Mouse (Mus musculus) forebrain, postnatal 0 days (tissue): ENCODE data around the gene Trim3. TPM values are rescaled to one million over a fixed set of nuclear protein-coding genes. Genes with fewer than 3 reads are reported as not detected.

Experiments used
- ATAC-seq: fragments of 200-750 bp; cut with Nextera tagmentation; 2 replicates; pipeline ENCODE4 v1.8.0; 2017; ENCODE audit warnings: mild to moderate bottlenecking, moderate library complexity
- DNase-seq: peaks from one replicate; pipeline ENCODE4 v3.0.0-alpha.2; 2015
- H3K27ac ChIP-seq: fragments of 300-500 bp; sonication (generic); 2 replicates; pipeline ENCODE4 v1.5.1; 2014; ENCODE audit warnings: low read depth, mild to moderate bottlenecking, antibody characterized with exemption, low read length, moderate library complexity, mixed read lengths
- H3K27me3 ChIP-seq: fragments of 300-500 bp; sonication (generic); 2 replicates; pipeline ENCODE4 v1.6.1; 2014; ENCODE audit warnings: mild to moderate bottlenecking, low read length, mixed read lengths; ENCODE audit not compliant: insufficient read depth
- H3K36me3 ChIP-seq: fragments of 300-500 bp; sonication (generic); 2 replicates; pipeline ENCODE4 v1.6.1; 2014; ENCODE audit warnings: mild to moderate bottlenecking, moderate library complexity; ENCODE audit not compliant: insufficient read depth
- H3K4me1 ChIP-seq: fragments of 300-500 bp; sonication (generic); 2 replicates; pipeline ENCODE4 v1.6.1; 2014; ENCODE audit warnings: antibody characterized with exemption; ENCODE audit not compliant: insufficient read depth
- H3K4me2 ChIP-seq: fragments of 300-500 bp; sonication (generic); 2 replicates; pipeline ENCODE4 v1.6.1; 2014; ENCODE audit warnings: low read depth, mild to moderate bottlenecking, moderate library complexity
- H3K4me3 ChIP-seq: fragments of 300-500 bp; sonication (generic); 2 replicates; pipeline ENCODE4 v1.5.1; 2014; ENCODE audit warnings: low read depth, low read length, mixed read lengths
- H3K9ac ChIP-seq: fragments of 300-500 bp; sonication (generic); 2 replicates; pipeline ENCODE4 v1.6.1; 2014; ENCODE audit warnings: mild to moderate bottlenecking
- H3K9me3 ChIP-seq: fragments of 300-500 bp; sonication (generic); 2 replicates; pipeline ENCODE4 v1.6.1; 2016; ENCODE audit warnings: low read length
- CTCF ChIP-seq: sonication (generic); IDR thresholded peaks from 2 replicates; pipeline ENCODE4 v1.5.1; 2016; ENCODE audit warnings: antibody characterized with exemption, control low read depth, low read depth
- WGBS: fragments of 180-500 bp; shearing (Covaris S2); extraction: QIAGEN DNeasy Blood & Tissue Kit; methylation state at CpG from one replicate; pipeline ENCODE4 v1.1.7; 2014; 5-methylcytosine and 5-hydroxymethylcytosine counted together
- polyA plus RNA-seq: library from polyadenylated mRNA; unstranded; fragments of >200 nt; fragmentation: Nextera tagmentation; extraction: Ambion mirVana; gene quantifications from 2 replicates; pipeline ENCODE4 v1.2.1, GENCODE M21; 2015
- total RNA-seq: library from RNA; depleted of rRNA; stranded (reverse); fragments of >200 nt; gene quantifications from 2 replicates; pipeline ENCODE4 v1.2.3, GENCODE M21; 2014

Gene Trim3
- total and polyA plus RNA-seq, 2 experiments from 2014 or later, result 93.0 to 160 TPM

GRCm38 (mm10) chr7:105639304-105639703 is 5.9 kb upstream of the Trim3 start:
- peak overlapping the region; percentile 93 for H3K4me2 ChIP-seq
- H3K9me3 ChIP-seq, result no peaks in the 10 kb centered on the region
- H3K4me1 ChIP-seq, result peaks cover 17% of the 10 kb centered on the region
- peak overlapping the region; percentile 86 for H3K9ac ChIP-seq
- H3K36me3 ChIP-seq, result peaks cover 29% of the 10 kb centered on the region
- no peak for ATAC-seq
- no peak for TF ChIP-seq CTCF
- H3K27ac ChIP-seq, result no peak overlapping the region
- 71% methylated on average over 9 of the region's 9 CpGs for WGBS
- no peaks in the 10 kb centered on the region for H3K27me3 ChIP-seq
- H3K4me3 ChIP-seq, result peak overlapping the region; percentile 66
- no peak for DNase-seq

- DNase-seq (no peak), ATAC-seq (no peak)
- no peak for TF ChIP-seq CTCF
- no peaks in the 10 kb centered on the region for H3K27me3 ChIP-seq
- H3K27ac ChIP-seq, result no peak overlapping the region
- no peak overlapping the region for H3K4me3 ChIP-seq
- H3K36me3 ChIP-seq, result peaks cover 29% of the 10 kb centered on the region
- no peak overlapping the region for H3K9ac ChIP-seq
- H3K4me2 ChIP-seq, result no peak overlapping the region
- H3K9me3 ChIP-seq, result no peaks in the 10 kb centered on the region
- 89% methylated on average over 6 of the region's 6 CpGs for WGBS
- peaks cover 17% of the 10 kb centered on the region for H3K4me1 ChIP-seq
These were observed 5.4 kb upstream of the Trim3 start for GRCm38 (mm10) chr7:105638776-105639175.

- no peak overlapping the region for H3K9ac ChIP-seq
- no peak for DNase-seq
- WGBS, result 82% methylated on average over 2 of the region's 2 CpGs
These were observed 2.4 kb upstream of the Trim3 start for GRCm38 (mm10) chr7:105635726-105636125.

GRCm38 (mm10) chr7:105634272-105634920 is 1.0 kb upstream of the Trim3 start:
- DNase-seq (no peak), ATAC-seq (no peak)
- no peak for TF ChIP-seq CTCF
- peak overlapping the region; percentile 92 for H3K4me3 ChIP-seq
- H3K9ac ChIP-seq, result peak overlapping the region; percentile 94; the same call in 1 of the 2 replicates
- no peaks in the 10 kb centered on the region for H3K9me3 ChIP-seq
- 40% methylated on average over 9 of the region's 9 CpGs for WGBS
- H3K4me1 ChIP-seq, result peaks cover 18% of the 10 kb centered on the region
- H3K4me2 ChIP-seq, result peak overlapping the region; percentile 74
- H3K36me3 ChIP-seq, result peaks cover 29% of the 10 kb centered on the region
- peak overlapping the region; percentile 91; the same call in 1 of the 2 replicates for H3K27ac ChIP-seq
- H3K27me3 ChIP-seq, result no peaks in the 10 kb centered on the region

More at GRCm38 (mm10) chr7:105635726-105636125, 2.4 kb upstream of the Trim3 start:
- H3K36me3 ChIP-seq, result peaks cover 29% of the 10 kb centered on the region
- no peak overlapping the region for H3K4me2 ChIP-seq
- H3K9me3 ChIP-seq, result no peaks in the 10 kb centered on the region
- H3K27me3 ChIP-seq, result no peaks in the 10 kb centered on the region
- peaks cover 22% of the 10 kb centered on the region for H3K4me1 ChIP-seq
- H3K4me3 ChIP-seq, result no peak overlapping the region
- no peak overlapping the region for H3K27ac ChIP-seq
- ATAC-seq, result no peak
- TF ChIP-seq CTCF, result no peak

GRCm38 (mm10) chr7:105633801-105634135 is 397 bp upstream of the Trim3 start:
- Histone ChIP-seq H3K27ac (peak overlapping the region; percentile 91), H3K4me3 (peak overlapping the region; percentile 92), H3K4me2 (peak overlapping the region; percentile 74), H3K9ac (peak overlapping the region; percentile 94), H3K27me3 (no peaks in the 10 kb centered on the region), H3K4me1 (peaks cover 14% of the 10 kb centered on the region), H3K9me3 (no peaks in the 10 kb centered on the region), H3K36me3 (peaks cover 27% of the 10 kb centered on the region)
- ATAC-seq (no peak), DNase-seq (no peak)
- no peak for TF ChIP-seq CTCF
- whole genome bisulfite sequencing, result 6% methylated on average over 10 of the region's 10 CpGs

- Histone ChIP-seq H3K36me3 (peaks cover 19% of the 10 kb centered on the region), H3K27me3 (no peaks in the 10 kb centered on the region), H3K4me3 (peak overlapping the region; percentile 92), H3K27ac (peak overlapping the region; percentile 91), H3K4me2 (peak overlapping the region; percentile 74), H3K9me3 (no peaks in the 10 kb centered on the region), H3K9ac (peak overlapping the region; percentile 94), H3K4me1 (peaks cover 14% of the 10 kb centered on the region)
- WGBS, result 12% methylated on average over 4 of the region's 4 CpGs
- DNase-seq, result peak; percentile 31
- ATAC-seq, result peak; percentile 9
- TF ChIP-seq CTCF, result no peak
These were observed 809 bp downstream of the Trim3 start for GRCm38 (mm10) chr7:105632551-105632972.

GRCm38 (mm10) chr7:105628633-105629032 is 4.7 kb downstream of the Trim3 start:
- H3K9me3 ChIP-seq, result no peaks in the 10 kb centered on the region
- 12% methylated on average over 3 of the region's 3 CpGs for WGBS
- H3K27ac ChIP-seq, result no peak overlapping the region
- H3K9ac ChIP-seq, result no peak overlapping the region
- H3K36me3 ChIP-seq, result peaks cover 17% of the 10 kb centered on the region
- H3K4me3 ChIP-seq, result no peak overlapping the region
- no peak for TF ChIP-seq CTCF
- ATAC-seq (peak; percentile 12; the same call in 1 of the 2 replicates), DNase-seq (peak; percentile 44)
- H3K27me3 ChIP-seq, result no peaks in the 10 kb centered on the region
- no peak overlapping the region for H3K4me2 ChIP-seq
- peaks cover 14% of the 10 kb centered on the region for H3K4me1 ChIP-seq
